Mouse (Mus musculus): ENCODE results near the gene Scd4.
"Not testable (repeated sequence)": the region's sequence is repeated elsewhere in the genome, so short reads cannot be mapped to it uniquely, and the experiment has no call there.

The Scd4 gene

GRCm38 (mm10) chr19:44316752-44317315 is 16.1 kb upstream of the Scd4 start:
- no peak for DNase-seq (ENCODE audit: low spot score in 2 of 2)

GRCm38 (mm10) chr19:44317391-44317790 is 15.5 kb upstream of the Scd4 start:
- no peak for DNase-seq (ENCODE audit: low spot score in 2 of 2)

- DNase-seq (ENCODE audit: low spot score in 2 of 2): no peak
Observed at GRCm38 (mm10) chr19:44318545-44318944, 14.3 kb upstream of the Scd4 start.

GRCm38 (mm10) chr19:44320316-44320715 is 12.6 kb upstream of the Scd4 start:
- no peak for DNase-seq (ENCODE audit: low spot score in 2 of 2)

GRCm38 (mm10) chr19:44321201-44321600 is 11.7 kb upstream of the Scd4 start:
- DNase-seq (ENCODE audit: low spot score in 2 of 2): no peak

- no peak for DNase-seq (ENCODE audit: low spot score in 2 of 2)
Observed at GRCm38 (mm10) chr19:44321631-44322030, 11.3 kb upstream of the Scd4 start.

- no peak for DNase-seq (ENCODE audit: low spot score in 2 of 2)
Observed at GRCm38 (mm10) chr19:44329566-44329965, 3.3 kb upstream of the Scd4 start.

GRCm38 (mm10) chr19:44331128-44331527 is 1.8 kb upstream of the Scd4 start:
- DNase-seq (ENCODE audit: low spot score in 2 of 2): not testable (repeated sequence)

GRCm38 (mm10) chr19:44331911-44332310 is 981 bp upstream of the Scd4 start:
- no peak for DNase-seq (ENCODE audit: low spot score in 2 of 2)

GRCm38 (mm10) chr19:44332326-44332725 is 566 bp upstream of the Scd4 start:
- DNase-seq (ENCODE audit: low spot score in 2 of 2): no peak

GRCm38 (mm10) chr19:44333991-44334390 is 1.1 kb downstream of the Scd4 start:
- no peak for DNase-seq (ENCODE audit: low spot score in 2 of 2)

GRCm38 (mm10) chr19:44335876-44336662 is 3.2 kb downstream of the Scd4 start:
- DNase-seq (ENCODE audit: low spot score in 2 of 2): no peak

GRCm38 (mm10) chr19:44349689-44350088 is 16.8 kb downstream of the Scd4 start:
- DNase-seq (ENCODE audit: low spot score in 2 of 2): no peak

- peak in 1 of 2 experiments; percentile 32 for DNase-seq (ENCODE audit: low spot score in 2 of 2)
Observed at GRCm38 (mm10) chr19:44351756-44352155, 18.9 kb downstream of the Scd4 start.

- no peak for DNase-seq (ENCODE audit: low spot score in 2 of 2)
Observed at GRCm38 (mm10) chr19:44358700-44359099, 25.8 kb downstream of the Scd4 start.

GRCm38 (mm10) chr19:44363529-44363928 is 30.6 kb downstream of the Scd4 start:
- DNase-seq (ENCODE audit: low spot score in 2 of 2): peak; percentile 79 to 93

GRCm38 (mm10) chr19:44364029-44364428 is 31.1 kb downstream of the Scd4 start:
- DNase-seq (ENCODE audit: low spot score in 2 of 2): no peak

- no peak for DNase-seq (ENCODE audit: low spot score in 2 of 2)
Observed at GRCm38 (mm10) chr19:44365733-44366132, 32.8 kb downstream of the Scd4 start.

- DNase-seq (ENCODE audit: low spot score in 2 of 2): not testable (repeated sequence)
Observed at GRCm38 (mm10) chr19:44367076-44367475, 34.2 kb downstream of the Scd4 start.

GRCm38 (mm10) chr19:44369371-44369770 is 36.5 kb downstream of the Scd4 start:
- no peak for DNase-seq (ENCODE audit: low spot score in 2 of 2)

- DNase-seq (ENCODE audit: low spot score in 2 of 2): no peak
Observed at GRCm38 (mm10) chr19:44370231-44370630, 37.3 kb downstream of the Scd4 start.

GRCm38 (mm10) chr19:44372969-44373368 is 40.1 kb downstream of the Scd4 start:
- DNase-seq (ENCODE audit: low spot score in 2 of 2): peak; percentile 82 to 93

- DNase-seq (ENCODE audit: low spot score in 2 of 2): peak; percentile 66 to 71
Observed at GRCm38 (mm10) chr19:44376511-44376951, 43.6 kb downstream of the Scd4 start.

Measured in spleen, postnatal 4 days (tissue).